Mouse (Mus musculus): ENCODE data around the gene Ip6k3. TPM values are rescaled to one million over a fixed set of nuclear protein-coding genes. Genes with fewer than 3 reads are reported as not detected.
A peak's percentile ranks its signal among the peaks of the same experiment; 100 is the strongest.

Ip6k3 gene
- polyA plus RNA-seq, 1 experiment from 2014 or later: 0.25 TPM

DNA sequence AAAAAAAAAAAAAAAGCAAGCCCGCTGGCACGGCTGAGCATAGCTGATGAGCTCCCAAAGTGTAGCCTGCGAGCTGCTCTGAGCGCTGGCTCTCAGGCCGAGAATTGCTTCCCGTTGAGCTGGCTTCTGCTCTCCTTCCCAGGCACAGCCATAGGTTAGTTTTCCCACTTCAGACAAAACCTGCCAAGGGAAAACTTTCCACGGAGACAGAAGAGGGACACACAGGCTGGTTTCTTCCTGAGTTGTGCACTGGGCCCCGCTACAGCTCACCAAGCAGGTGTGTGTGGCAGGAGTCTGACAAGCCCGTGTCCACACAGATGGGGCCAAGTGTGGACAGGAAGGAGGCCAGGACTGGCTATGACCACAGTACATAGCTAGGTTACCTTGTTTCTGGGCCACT lies 21.3 kb upstream of the Ip6k3 start:
- ATAC-seq (ENCODE audit: insufficient read depth, low FRiP score, low TSS enrichment): no peak
- H3K9ac ChIP-seq (ENCODE audit: low read length): no peak overlapping the region
- H3K27ac ChIP-seq (ENCODE audit: low read depth, low read length): no peak overlapping the region
- H3K36me3 ChIP-seq (ENCODE audit: control insufficient read depth, insufficient read depth, low read length): peaks cover 12% of the 10 kb centered on the region
- no peaks in the 10 kb centered on the region for H3K9me3 ChIP-seq (ENCODE audit: control insufficient read depth, low read length)
- no peak overlapping the region for H3K4me3 ChIP-seq (ENCODE audit: low read depth, low read length)
- 88% methylated on average over 9 of the region's 9 CpGs for WGBS
- no peaks in the 10 kb centered on the region for H3K27me3 ChIP-seq (ENCODE audit: control insufficient read depth, insufficient read depth, low read length)
- no peak overlapping the region for H3K4me2 ChIP-seq (ENCODE audit: low read depth)
- no peak for DNase-seq (ENCODE audit: low spot score)
- H3K4me1 ChIP-seq (ENCODE audit: control insufficient read depth, insufficient read depth, low read length): peaks cover 4% of the 10 kb centered on the region

DNA sequence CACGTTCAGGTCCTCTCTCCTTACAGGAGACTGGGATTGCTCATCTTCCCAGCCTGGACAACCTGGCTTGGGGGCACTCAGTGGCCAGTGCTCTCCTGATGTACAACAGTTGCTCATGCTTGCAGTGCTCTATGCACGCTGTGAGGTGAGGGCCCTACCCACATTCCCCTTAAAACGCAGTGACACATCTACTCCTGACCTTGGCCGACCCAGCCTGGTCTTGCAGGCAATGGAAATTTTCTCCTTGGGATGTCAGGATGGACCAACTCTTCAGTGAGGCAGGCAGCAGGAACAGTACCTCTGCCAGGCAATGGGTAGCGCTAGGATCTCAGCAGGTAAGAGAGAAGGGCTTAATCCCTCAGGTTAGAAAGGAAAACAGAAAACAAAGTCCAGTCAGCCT lies 19.5 kb upstream of the Ip6k3 start:
- H3K9me3 ChIP-seq (ENCODE audit: control insufficient read depth, low read length): no peaks in the 10 kb centered on the region
- no peak overlapping the region for H3K4me3 ChIP-seq (ENCODE audit: low read depth, low read length)
- WGBS: 66% methylated on average over 5 of the region's 5 CpGs
- no peak for DNase-seq (ENCODE audit: low spot score)
- ATAC-seq (ENCODE audit: insufficient read depth, low FRiP score, low TSS enrichment): no peak
- no peak overlapping the region for H3K4me2 ChIP-seq (ENCODE audit: low read depth)
- H3K27me3 ChIP-seq (ENCODE audit: control insufficient read depth, insufficient read depth, low read length): no peaks in the 10 kb centered on the region
- H3K9ac ChIP-seq (ENCODE audit: low read length): no peak overlapping the region
- peaks cover 4% of the 10 kb centered on the region for H3K4me1 ChIP-seq (ENCODE audit: control insufficient read depth, insufficient read depth, low read length)
- H3K27ac ChIP-seq (ENCODE audit: low read depth, low read length): no peak overlapping the region
- H3K36me3 ChIP-seq (ENCODE audit: control insufficient read depth, insufficient read depth, low read length): peaks cover 3% of the 10 kb centered on the region

DNA sequence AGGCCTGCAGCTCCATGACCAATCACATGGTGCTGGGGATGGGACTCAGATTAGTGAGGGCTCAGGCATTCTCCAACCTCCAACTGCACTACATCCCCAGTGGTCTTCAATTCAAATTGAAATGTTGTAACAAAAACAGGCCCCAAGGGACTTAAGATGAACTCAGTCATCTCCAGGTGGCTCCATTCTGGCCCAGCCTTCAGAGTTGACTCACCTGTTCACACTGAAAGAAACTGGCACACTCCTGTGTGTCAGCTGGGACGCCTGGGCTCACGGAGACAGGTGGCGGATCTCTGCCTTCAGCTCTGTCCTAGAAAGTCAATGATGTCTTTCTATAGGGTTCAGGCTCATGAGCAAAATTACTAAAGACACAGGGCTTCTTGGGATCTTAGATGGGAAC lies 18.5 kb upstream of the Ip6k3 start:
- H3K4me3 ChIP-seq (ENCODE audit: low read depth, low read length): no peak overlapping the region
- peaks cover 4% of the 10 kb centered on the region for H3K4me1 ChIP-seq (ENCODE audit: control insufficient read depth, insufficient read depth, low read length)
- DNase-seq (ENCODE audit: low spot score): no peak
- no peak overlapping the region for H3K27ac ChIP-seq (ENCODE audit: low read depth, low read length)
- no peaks in the 10 kb centered on the region for H3K27me3 ChIP-seq (ENCODE audit: control insufficient read depth, insufficient read depth, low read length)
- H3K9me3 ChIP-seq (ENCODE audit: control insufficient read depth, low read length): no peaks in the 10 kb centered on the region
- no peak overlapping the region for H3K9ac ChIP-seq (ENCODE audit: low read length)
- H3K4me2 ChIP-seq (ENCODE audit: low read depth): no peak overlapping the region
- H3K36me3 ChIP-seq (ENCODE audit: control insufficient read depth, insufficient read depth, low read length): peaks cover under 1% of the 10 kb centered on the region
- WGBS: 87% methylated on average over 3 of the region's 3 CpGs
- no peak for ATAC-seq (ENCODE audit: insufficient read depth, low FRiP score, low TSS enrichment)

DNA sequence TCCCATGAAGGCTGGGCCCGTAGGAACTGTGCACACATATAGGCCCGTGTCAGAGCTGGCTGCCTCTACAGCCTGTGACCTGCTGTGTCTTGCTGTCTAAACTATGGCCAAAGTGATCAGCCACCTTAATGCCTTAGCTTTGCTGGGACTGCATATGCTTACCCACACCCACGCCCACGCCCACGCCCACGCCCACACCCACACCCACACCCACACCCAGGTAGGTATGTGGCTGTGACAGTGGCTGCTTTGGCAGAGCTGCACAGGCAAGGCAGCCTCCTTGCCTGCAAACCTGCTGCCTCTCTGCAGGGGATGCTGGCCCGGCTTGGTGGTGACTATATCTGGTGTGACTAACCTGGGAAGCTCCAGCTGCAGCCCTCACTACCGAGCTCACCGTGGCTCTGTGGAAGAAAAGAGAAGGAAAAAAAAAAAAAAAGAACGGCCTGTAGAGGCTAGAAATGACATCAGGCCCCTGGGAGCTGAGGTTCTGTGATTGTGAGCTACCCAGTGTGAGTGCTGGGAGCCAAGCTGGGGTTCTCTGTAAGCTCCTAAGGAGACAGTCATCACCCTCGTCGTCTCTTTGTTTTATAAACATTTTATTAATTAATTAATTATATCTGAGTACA lies 16.2 kb upstream of the Ip6k3 start:
- H3K27me3 ChIP-seq (ENCODE audit: control insufficient read depth, insufficient read depth, low read length): no peaks in the 10 kb centered on the region
- 86% methylated on average over 12 of the region's 12 CpGs for WGBS

DNA sequence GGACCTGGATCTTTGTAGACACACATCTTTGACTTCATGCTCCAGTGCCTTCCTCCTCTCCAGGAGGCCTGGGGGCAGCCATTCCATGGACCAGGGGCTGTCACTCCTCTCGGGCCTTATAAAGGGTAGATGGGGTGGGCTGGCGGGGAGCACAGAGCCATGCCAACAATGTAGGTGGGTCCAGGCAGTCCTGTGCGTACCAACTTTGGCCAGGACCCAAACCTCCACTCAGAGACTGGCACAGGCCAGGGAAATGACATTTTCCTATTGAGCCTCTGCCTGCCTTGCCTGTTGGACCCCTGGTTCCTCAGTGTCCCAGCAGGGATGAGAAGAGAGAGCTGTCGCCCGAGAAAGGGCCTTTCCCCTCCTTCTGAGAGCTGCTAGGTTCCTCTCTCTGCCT lies 14.8 kb upstream of the Ip6k3 start:
- ATAC-seq (ENCODE audit: insufficient read depth, low FRiP score, low TSS enrichment) (no peak), DNase-seq (ENCODE audit: low spot score) (no peak)
- no peaks in the 10 kb centered on the region for H3K9me3 ChIP-seq (ENCODE audit: control insufficient read depth, low read length)
- no peak overlapping the region for H3K9ac ChIP-seq (ENCODE audit: low read length)
- no peak overlapping the region for H3K4me2 ChIP-seq (ENCODE audit: low read depth)
- 75% methylated on average over 5 of the region's 5 CpGs for WGBS
- no peaks in the 10 kb centered on the region for H3K36me3 ChIP-seq (ENCODE audit: control insufficient read depth, insufficient read depth, low read length)
- no peaks in the 10 kb centered on the region for H3K27me3 ChIP-seq (ENCODE audit: control insufficient read depth, insufficient read depth, low read length)
- no peak overlapping the region for H3K27ac ChIP-seq (ENCODE audit: low read depth, low read length)
- no peak overlapping the region for H3K4me3 ChIP-seq (ENCODE audit: low read depth, low read length)
- no peaks in the 10 kb centered on the region for H3K4me1 ChIP-seq (ENCODE audit: control insufficient read depth, insufficient read depth, low read length)

More for the DNA sequence above, 16.2 kb upstream of the Ip6k3 start:
- no peak overlapping the region for H3K4me2 ChIP-seq (ENCODE audit: low read depth)
- no peaks in the 10 kb centered on the region for H3K9me3 ChIP-seq (ENCODE audit: control insufficient read depth, low read length)
- no peaks in the 10 kb centered on the region for H3K36me3 ChIP-seq (ENCODE audit: control insufficient read depth, insufficient read depth, low read length)
- no peak overlapping the region for H3K9ac ChIP-seq (ENCODE audit: low read length)
- H3K4me1 ChIP-seq (ENCODE audit: control insufficient read depth, insufficient read depth, low read length): peaks cover 4% of the 10 kb centered on the region; the same call in 1 of the 2 replicates
- no peak overlapping the region for H3K27ac ChIP-seq (ENCODE audit: low read depth, low read length)
- DNase-seq (ENCODE audit: low spot score) (no peak), ATAC-seq (ENCODE audit: insufficient read depth, low FRiP score, low TSS enrichment) (no peak)
- H3K4me3 ChIP-seq (ENCODE audit: low read depth, low read length): no peak overlapping the region

DNA sequence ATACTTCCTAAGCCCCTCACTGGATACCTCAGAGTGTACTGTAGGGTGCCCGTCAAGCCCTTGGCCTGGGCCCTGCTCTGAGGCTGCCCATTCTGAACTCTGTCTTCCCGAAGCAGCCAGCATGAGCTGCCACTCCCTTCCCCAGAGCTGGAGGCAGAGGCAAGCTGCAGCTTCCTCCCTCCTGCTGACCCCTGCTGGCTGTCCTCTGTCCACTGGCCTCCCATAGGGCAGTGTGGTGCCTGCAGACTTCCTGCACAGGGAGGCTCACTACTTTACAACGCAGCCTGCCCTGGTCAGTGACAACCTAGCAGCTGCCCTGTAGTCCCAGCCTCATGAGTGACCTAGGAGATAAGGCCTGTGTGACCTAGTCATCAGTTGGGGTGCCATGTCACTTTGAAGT lies 14.1 kb upstream of the Ip6k3 start:
- WGBS: 27% methylated on average over 3 of the region's 3 CpGs
- Histone ChIP-seq H3K4me3 (ENCODE audit: low read depth, low read length) (no peak overlapping the region), H3K4me2 (ENCODE audit: low read depth) (no peak overlapping the region), H3K27me3 (ENCODE audit: control insufficient read depth, insufficient read depth, low read length) (no peaks in the 10 kb centered on the region), H3K9me3 (ENCODE audit: control insufficient read depth, low read length) (no peaks in the 10 kb centered on the region), H3K36me3 (ENCODE audit: control insufficient read depth, insufficient read depth, low read length) (no peaks in the 10 kb centered on the region), H3K27ac (ENCODE audit: low read depth, low read length) (no peak overlapping the region), H3K9ac (ENCODE audit: low read length) (no peak overlapping the region), H3K4me1 (ENCODE audit: control insufficient read depth, insufficient read depth, low read length) (0 out of 2 replicates have a peak, but pooled peaks cover under 1% of the 10 kb centered on the region)
- peak; percentile 33 for DNase-seq (ENCODE audit: low spot score)
- no peak for ATAC-seq (ENCODE audit: insufficient read depth, low FRiP score, low TSS enrichment)

DNA sequence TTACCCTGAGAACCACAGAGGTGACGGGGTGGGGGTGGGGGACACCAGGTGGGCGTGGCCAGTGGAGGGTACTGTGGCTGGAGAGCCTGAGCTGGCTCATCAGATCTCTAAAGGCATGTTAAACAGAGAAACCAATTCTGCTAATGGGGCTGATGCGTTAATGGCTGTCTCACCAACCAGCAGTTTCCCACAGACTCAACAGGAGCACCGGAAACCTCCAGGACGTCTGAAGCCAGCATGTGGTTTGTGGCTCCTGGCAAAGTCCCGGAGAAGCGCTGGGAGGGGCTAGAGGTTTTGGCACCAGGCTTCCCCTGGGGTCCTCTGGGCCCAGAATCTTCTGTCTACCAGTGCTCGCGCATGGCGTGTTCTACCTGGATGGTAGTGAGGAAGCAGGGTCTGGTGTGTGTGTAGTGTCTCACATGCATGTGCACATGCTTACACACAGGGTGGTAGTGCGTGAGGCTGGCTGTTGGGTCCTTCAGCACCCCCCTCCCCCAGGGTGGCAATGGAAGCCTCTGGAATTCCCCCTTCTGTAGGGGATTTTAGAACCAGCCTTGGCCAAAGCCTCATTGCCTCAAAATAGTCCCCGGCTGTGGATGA lies 12.2 kb upstream of the Ip6k3 start:
- Histone ChIP-seq H3K4me1 (ENCODE audit: control insufficient read depth, insufficient read depth, low read length) (peaks cover 17% of the 10 kb centered on the region), H3K27me3 (ENCODE audit: control insufficient read depth, insufficient read depth, low read length) (no peaks in the 10 kb centered on the region), H3K4me3 (ENCODE audit: low read depth, low read length) (no peak overlapping the region), H3K4me2 (ENCODE audit: low read depth) (no peak overlapping the region), H3K27ac (ENCODE audit: low read depth, low read length) (no peak overlapping the region), H3K9me3 (ENCODE audit: control insufficient read depth, low read length) (no peaks in the 10 kb centered on the region), H3K36me3 (ENCODE audit: control insufficient read depth, insufficient read depth, low read length) (no peaks in the 10 kb centered on the region), H3K9ac (ENCODE audit: low read length) (no peak overlapping the region)
- ATAC-seq (ENCODE audit: insufficient read depth, low FRiP score, low TSS enrichment) (no peak), DNase-seq (ENCODE audit: low spot score) (no peak)
- 57% methylated on average over 12 of the region's 12 CpGs for WGBS

DNA sequence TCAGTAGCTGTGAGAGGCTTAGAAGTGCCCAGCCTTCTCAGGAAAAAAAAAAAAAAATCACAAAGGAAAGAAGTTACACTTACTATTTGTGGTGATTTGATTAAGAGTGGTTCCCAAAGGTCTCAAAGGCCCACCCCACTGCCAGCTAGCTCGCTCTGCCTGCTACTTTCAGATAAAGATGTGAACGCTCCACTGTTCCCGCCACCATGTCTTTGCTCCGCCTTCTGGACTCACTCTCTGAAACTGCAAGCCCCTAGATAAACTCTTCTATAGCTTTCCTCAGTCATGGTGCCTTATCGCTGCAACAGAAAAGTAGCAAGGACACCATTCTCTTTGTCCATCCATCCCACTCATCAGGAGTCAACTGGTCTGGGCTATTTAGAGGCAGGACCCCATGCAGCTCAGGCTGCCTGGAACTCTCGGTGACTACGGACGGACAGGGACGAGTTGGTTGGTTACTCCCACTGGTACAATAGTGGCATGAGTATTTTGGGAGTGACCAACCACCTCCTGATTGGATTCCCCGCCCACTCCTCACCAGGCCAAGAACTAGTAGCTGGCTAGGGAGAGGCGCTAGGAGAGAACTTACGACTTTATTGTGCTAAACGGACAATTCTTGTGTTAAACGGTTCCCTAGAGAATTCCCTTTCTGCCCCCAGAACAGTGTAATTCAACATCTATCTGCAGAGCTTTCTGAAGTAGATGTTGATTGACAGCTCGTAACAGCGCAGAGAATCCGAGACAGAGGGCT lies 11.0 kb upstream of the Ip6k3 start:
- H3K4me2 ChIP-seq (ENCODE audit: low read depth): no peak overlapping the region
- H3K27me3 ChIP-seq (ENCODE audit: control insufficient read depth, insufficient read depth, low read length): no peaks in the 10 kb centered on the region
- H3K36me3 ChIP-seq (ENCODE audit: control insufficient read depth, insufficient read depth, low read length): no peaks in the 10 kb centered on the region
- H3K27ac ChIP-seq (ENCODE audit: low read depth, low read length): no peak overlapping the region
- WGBS: 85% methylated on average over 17 of the region's 17 CpGs
- no peak overlapping the region for H3K9ac ChIP-seq (ENCODE audit: low read length)
- H3K9me3 ChIP-seq (ENCODE audit: control insufficient read depth, low read length): no peaks in the 10 kb centered on the region
- no peak overlapping the region for H3K4me3 ChIP-seq (ENCODE audit: low read depth, low read length)
- ATAC-seq (ENCODE audit: insufficient read depth, low FRiP score, low TSS enrichment) (no peak), DNase-seq (ENCODE audit: low spot score) (no peak)
- H3K4me1 ChIP-seq (ENCODE audit: control insufficient read depth, insufficient read depth, low read length): peaks cover 17% of the 10 kb centered on the region

DNA sequence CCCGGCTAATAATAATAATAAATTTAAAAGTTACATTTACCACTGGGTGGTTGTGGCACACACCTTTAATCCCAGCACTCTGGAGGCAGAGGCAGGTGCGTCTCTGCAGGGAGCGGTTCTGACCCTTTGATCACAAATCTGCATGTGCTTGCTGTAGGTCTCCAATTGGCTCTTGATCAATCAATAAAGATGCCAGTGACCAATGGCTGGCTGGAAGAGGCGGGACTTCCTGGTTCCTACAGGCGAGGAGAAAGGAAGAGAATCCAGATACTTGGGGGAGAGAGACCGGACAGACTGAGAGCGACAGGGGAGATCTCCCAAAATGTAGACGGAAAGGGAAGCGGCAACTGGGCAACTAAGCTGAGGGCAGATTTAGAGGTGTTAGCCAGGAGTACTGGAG lies 10.4 kb upstream of the Ip6k3 start:
- peaks cover 17% of the 10 kb centered on the region for H3K4me1 ChIP-seq (ENCODE audit: control insufficient read depth, insufficient read depth, low read length)
- no peak overlapping the region for H3K27ac ChIP-seq (ENCODE audit: low read depth, low read length)
- 92% methylated on average over 9 of the region's 9 CpGs for WGBS
- H3K4me2 ChIP-seq (ENCODE audit: low read depth): no peak overlapping the region
- DNase-seq (ENCODE audit: low spot score): no peak
- no peak overlapping the region for H3K9ac ChIP-seq (ENCODE audit: low read length)
- no peaks in the 10 kb centered on the region for H3K27me3 ChIP-seq (ENCODE audit: control insufficient read depth, insufficient read depth, low read length)
- no peak for ATAC-seq (ENCODE audit: insufficient read depth, low FRiP score, low TSS enrichment)
- no peaks in the 10 kb centered on the region for H3K36me3 ChIP-seq (ENCODE audit: control insufficient read depth, insufficient read depth, low read length)
- no peak overlapping the region for H3K4me3 ChIP-seq (ENCODE audit: low read depth, low read length)
- no peaks in the 10 kb centered on the region for H3K9me3 ChIP-seq (ENCODE audit: control insufficient read depth, low read length)

Measured in neural tube, embryonic 11.5 days (tissue).